Mouse (Mus musculus): Measurements from ENCODE around the gene Coro1c.

Gene Coro1c

DNA sequence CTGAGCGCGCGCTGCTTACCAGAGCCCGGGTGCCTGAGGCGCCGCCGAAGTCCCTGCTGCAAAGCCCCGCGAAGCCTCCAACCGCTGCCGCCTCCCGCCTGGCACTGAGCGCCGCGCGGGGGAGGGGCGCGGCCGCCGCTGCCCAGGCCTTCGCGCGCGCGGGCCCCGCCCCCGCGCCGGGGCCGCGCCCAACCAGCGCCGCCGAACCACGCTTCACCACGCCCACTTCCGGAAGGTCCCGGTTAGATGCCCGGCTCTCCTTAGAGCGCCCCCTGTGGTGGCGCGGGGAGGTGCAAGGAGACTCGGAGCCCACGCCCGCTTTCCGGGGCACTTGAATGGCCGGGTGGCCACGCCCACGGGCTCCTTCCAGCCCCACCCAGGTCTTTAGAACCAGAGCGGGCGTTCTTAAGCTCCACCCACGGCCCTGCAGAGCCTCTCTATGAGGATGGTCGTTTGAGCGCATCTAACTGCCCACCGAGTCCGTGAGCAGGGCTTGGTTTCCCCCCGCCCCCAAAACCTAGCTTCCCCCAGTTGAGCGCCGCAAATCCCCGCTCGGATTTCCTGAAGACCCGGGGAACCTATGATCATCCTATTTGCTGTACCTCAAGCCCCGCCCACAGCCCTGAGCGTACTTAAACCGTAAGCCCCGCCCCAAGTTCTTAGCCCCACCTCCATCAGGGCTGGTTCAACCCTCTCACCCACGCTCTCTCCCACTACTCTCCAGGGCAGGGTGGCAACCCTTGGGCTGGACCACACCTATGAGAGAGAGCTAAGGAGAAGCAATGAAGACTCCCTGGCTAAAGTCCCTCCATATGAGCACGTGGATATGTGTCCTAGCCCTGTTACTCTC is at the start of gene Coro1c:
Gene Coro1c (minus strand): TSS at position 167 of the 850 bp plus-strand sequence.
- DNase-seq (ENCODE audit: low spot score): peak; percentile 98

DNA sequence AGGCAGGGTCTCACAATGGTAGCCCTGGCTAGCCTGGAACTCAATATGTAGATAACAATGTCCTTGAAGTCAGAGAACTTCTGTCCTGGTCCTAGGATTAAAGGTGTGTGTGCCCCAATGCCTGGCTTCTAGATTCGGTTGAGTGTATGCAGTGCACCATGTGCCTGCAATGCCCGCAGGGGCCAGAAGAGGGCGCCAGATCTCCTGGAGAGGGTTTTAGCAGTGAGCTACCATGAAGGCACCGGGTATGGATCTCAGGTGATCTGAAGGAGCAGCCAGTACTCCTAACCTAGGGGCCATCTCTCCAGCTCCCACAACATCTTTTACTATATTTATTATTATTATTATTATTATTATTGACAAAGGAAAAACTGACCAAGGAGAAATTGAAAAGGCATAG is 48.0 kb upstream of the Coro1c start:
- peak; percentile 90 for DNase-seq (ENCODE audit: low spot score)

DNA sequence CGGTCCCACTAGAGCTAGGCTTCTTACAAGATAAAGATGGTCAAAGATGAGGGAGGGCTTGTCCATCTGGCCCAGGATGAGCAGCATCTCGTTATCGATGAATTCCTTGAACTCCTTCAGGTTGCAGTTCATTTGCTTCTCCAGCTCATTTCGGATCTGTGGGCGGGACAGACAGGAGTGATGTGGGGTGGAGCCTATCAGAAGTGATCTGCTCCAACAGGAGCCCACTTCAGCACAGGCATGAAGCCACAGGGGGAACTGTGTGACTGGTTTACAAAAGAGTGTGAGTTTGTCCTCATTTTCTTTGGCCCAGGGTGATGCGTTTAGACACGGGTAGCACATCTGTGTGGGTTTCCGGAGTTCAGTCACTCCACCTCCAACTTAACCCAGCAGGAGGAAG is 47.1 kb upstream of the Coro1c start:
- no peak for DNase-seq (ENCODE audit: low spot score)

DNA sequence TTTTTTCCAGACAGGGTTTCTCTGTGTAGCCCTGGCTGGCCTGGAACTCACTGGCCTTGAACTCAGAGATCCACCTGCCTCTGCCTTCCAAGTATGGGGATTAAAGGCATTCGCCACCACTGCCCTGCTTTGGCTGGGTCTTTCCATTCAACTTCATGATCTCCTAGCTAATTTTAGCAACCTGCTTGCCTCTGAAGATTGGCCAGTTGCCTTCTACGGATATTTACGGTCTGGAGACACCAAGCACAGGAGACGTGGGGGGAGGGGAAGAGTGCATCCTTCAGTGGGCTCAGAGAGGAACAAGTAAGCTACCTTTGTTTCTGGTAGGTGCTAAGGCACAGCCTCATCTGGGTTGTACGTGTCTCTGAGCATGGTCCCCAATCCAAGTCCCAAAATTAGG is 46.7 kb upstream of the Coro1c start:
- DNase-seq (ENCODE audit: low spot score): no peak

DNA sequence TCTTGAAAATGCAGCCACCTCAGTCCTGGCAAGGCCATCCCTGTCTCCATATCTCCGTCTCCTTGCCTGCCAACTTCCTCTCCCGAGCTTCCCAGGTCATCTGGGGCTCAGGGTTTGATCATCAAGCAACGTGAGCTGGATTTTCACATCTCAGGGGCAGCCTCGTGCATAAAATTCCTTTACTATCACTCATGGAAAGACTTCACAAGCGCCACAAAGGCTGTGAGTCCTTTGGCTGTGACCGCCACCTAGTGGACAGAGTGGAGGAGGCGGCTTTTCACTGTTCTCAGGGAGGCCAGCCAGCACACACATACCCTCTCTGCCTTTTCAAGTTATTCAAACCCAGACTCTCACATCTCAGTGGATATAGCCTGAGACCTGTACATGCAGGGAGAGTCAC is 45.9 kb upstream of the Coro1c start:
- peak; percentile 78 for DNase-seq (ENCODE audit: low spot score)

DNA sequence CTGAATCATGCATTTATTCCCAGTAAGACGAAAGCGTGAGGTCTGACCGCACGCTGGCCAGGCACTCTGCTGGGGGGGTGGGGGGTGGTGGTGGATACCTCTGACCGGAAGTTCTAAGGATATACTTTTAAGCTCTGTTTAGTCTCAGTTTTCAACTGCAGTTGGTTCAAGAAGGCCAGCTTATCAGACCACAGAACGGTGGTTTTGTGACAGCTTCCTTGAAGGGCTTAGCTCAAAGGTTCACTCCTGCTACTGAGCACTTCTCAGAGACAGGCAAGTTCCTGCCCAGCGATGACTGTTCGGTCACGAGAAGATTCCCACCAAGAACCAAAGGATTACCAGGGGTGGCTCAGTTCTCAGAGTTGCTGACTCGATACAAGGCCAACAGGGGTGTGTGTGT is 44.0 kb upstream of the Coro1c start:
- no peak for DNase-seq (ENCODE audit: low spot score)

DNA sequence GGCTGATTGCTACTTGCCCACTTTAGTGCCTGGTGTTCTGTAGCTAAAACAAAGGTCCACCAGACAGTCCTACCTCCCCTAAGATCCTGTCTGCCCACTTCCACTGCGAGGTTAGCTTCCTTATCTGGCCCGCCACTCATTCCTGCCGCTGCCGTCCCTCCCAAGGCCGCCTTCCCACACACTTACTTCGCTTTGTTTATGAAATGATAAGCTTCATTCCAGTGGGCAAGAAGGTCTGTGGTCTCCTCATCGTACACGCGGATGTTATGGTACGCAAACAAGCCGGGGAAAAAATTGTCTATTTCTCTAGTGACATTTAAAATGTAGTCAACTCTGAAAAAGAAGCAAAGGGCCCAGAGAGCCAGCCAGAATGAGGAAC is 43.1 kb upstream of the Coro1c start:
- no peak for DNase-seq (ENCODE audit: low spot score)

DNA sequence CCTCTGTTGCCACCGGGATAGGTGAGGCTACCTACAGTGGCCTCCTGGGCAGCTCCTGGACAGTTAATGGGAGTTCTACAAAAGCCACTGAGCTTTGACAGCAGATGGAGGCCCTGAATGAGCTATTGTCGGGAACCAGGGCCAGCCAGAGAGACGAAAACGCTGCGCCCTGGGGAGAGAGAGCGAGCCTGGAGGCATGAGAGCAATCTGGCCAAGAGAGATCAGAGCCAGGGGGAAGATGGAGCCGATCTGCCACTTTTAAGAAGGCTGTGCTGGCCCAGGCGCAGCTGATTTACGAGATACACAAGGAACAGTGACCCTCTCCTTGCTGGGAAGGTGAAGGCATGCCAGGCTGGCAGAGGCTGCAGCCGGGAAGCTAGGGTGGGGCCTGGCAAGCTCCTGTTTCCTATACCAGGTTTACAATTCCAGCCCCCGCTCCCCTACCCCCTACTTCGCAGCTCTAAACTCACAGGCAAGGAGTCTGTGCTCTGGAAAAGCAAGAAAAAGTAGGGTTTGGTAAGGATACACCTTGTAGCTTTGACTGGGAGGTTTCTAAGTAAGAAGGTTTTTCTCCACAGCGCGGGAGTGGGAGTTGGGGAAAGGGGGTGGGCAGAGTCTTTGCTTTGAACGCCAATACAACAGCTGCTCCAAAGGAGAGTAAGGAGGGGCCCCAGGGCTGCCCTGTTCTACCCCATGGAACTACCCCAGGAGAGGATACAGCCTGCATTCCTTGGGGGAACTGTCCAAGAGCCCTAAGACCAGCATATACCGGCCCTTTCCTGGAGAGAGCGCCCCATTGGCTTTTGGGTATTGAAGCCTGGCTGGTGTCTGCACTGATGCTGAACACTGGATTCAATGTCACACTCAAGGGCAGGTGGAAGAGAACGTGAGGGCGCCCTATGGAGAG is 42.5 kb upstream of the Coro1c start:
- DNase-seq (ENCODE audit: low spot score): no peak

DNA sequence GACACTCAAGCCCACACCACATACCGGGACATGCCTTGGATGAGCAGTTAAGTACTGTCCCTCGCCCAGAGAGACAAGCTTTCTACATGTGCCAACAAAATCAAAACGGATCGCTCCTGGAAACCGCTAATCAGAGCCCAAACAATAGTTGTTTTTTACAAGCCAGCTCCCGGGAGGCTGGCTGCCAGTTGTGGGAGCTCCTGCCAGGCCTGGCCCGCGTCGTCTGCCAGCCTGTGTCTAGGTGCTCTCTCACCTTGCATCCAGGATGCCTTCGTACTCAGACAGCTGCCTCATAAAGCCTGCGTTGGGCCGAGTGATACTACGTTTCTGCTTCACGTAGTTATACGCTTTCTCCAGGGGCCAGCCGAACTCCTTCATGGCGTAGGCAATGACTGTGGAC is 41.6 kb upstream of the Coro1c start:
- DNase-seq (ENCODE audit: low spot score): no peak

DNA sequence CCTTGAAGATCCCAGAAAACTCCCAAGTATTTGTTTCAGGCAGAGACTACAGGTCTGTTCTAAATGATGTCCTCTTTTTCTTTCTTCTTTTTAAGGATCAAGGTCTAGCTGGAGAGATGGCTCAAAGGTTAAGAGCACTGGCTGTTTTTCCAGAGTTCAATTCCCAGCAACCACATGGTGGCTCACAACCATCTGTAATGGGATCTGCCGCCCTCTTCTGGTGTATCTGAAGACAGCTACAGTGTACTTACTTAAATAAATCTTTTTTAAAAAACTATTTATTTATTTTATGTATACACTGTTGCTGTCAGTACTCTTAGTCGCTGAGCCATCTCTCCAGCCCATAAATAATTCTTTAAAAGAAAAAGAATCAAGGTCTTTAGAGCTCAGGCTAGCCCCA is 38.7 kb upstream of the Coro1c start:
- no peak for DNase-seq (ENCODE audit: low spot score)

DNA sequence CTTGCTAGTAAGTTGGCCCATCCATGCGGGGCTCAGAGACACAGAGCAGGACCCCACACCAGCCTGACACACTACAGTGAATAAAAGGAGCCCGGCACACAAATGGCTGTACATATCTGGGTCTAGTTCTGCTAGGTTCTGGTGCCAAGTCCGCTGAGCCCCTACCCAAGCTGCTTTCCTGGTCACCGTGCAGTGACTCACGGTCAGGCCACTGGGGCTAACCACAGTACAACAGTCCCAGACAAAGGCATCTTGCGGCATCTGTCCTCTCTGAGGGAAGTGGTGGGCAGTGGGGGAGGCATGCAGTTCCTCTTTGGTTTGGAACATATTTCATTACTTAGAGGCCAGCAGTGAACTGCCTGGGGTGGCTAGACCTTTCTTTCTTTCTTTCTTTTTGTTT is 36.6 kb upstream of the Coro1c start:
- no peak for DNase-seq (ENCODE audit: low spot score)

DNA sequence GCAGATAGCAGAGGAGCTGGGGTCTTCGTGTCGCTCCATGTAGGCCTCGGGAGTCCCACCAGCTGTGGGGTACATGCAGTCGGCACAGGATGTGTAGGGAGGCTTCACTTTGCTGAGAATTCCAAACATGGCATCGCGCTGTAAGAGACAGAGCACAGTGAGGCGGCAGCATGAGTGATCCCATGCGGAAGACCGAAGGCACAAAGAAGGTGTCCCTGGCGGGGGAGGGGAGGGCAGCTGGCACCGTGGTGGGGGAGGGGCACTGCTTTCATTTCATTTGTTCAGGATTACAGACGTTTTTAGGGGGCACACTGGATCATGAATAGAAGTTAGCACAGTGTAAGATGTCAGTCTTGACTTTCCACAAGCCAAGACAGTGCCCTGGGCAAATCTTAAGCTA is 34.8 kb upstream of the Coro1c start:
- DNase-seq (ENCODE audit: low spot score): no peak

DNA sequence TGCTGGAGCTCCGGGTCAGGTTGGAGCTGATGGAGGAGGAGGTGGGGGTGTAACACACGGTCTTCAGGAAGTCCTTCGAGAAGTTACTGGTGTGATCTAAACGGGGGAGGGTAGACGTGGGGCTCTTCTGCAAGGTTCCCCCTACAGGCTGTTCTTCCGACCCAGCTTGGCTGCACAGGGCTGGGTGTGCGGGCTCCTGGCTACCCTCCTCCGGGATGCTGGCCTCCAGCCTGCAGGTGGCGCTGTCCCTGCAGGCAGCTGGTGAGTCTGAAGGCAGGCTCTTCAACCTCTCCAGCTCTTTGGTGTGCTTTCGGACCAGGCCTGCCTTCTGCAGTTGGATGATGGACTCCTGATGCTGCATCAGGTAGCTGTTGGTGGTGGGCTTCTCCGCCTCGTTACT is 34.0 kb upstream of the Coro1c start:
- DNase-seq (ENCODE audit: low spot score): no peak

DNA sequence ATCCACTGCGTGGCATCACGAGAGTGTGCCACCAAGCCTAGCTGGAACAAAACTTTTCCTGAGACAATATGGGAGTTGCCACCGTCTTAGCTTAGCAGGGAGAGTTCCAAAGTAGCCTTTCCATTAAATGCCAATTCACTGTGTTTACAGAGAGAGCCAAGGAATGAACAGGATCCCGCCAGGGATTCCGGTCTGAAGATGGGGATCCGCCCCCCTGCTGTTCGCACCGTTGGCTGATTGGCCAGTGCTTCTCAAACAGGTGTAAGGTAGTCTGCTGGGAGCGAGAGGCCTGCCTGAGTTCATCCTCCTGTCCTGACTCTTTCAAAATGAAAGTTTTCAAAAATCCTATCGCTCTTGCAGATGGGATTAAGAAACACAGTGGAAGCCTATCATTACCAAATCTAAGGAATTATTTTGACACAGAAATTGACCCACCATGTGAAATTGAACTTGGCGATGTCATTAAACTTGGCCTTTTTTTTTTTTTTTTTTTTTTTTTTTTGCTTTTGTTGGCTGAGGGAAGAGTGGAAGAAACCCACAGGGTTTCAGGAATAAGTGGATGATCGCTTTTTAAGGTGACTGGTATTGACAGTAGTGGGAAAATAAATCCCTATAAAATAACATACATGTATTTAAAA is 30.8 kb upstream of the Coro1c start:
- no peak for DNase-seq (ENCODE audit: low spot score)

DNA sequence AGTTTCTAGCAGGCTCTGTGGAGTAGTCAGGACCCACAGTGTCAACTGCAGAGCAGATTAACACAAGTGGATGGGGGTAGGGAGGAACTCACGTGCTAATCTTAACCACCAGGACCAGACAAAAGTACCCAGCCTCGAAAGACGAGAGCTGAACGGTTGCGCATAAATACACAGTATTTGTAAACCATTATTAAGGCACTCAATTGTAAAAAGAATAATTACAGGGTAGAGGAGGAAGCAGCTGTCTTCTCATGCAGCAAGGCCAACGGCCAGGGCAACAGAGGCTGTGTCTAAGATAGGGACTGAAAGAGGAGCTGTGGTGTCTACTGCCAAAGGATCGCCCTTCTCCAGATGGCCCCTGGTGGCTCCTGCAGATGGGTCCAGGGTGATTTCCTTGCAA is 29.1 kb upstream of the Coro1c start:
- no peak for DNase-seq (ENCODE audit: low spot score)

DNA sequence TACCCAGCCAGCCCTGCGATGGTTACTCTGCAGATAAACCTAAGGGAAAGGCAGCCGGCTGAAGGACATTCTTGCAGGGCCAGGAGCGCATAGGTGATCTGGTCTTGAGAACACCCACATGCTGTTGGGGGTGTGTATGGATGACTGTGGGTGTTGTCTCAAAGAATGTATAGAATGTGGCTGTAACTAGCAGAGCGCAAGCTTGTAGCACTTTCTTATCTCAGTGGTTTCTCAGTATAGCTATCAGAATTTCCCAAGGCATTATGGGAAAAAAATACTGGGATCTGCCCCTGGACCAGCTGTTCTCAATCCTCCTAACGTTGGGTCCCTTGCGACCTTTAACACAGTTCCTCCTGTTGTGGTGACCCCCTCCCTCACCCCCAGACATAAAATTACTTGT is 25.3 kb upstream of the Coro1c start:
- DNase-seq (ENCODE audit: low spot score): no peak

DNA sequence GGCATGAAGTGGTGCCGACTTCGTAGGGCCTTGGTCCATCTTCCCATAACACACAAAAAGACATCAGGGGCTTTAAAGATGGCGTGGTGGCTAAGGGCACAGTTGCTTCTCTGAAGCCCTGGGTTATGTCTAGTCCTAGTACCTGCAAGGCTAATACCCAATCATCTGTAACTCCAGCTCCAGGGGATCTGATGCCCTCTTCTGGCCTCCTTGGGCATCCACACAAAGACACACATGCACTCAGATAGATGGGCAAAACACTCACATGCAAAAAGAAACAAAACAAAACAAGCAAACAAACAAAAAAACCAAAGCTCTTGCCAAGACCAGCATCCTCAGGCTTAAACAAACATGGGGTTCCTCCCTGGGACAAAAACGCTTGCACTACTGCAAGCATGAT is 24.9 kb upstream of the Coro1c start:
- DNase-seq (ENCODE audit: low spot score): no peak

DNA sequence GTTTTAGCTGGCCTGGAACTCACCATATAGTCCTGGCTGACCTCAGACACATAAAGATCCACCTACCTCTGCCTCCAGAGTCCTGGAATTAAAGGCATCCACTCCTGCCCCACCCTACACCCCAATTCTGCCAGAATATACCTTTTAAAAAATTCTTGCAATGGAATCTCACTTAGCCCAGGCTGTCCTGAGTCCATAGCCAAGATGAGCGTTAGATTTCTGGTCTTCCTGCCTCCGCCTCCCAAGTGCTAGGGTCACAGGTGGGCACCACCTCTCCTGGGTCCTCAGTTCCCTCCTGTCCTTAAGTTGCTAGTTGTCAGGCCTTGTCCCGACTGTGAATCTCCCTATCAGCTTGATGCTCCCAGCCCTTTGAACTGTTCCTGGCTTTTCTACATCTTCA is 23.8 kb upstream of the Coro1c start:
- no peak for DNase-seq (ENCODE audit: low spot score)

DNA sequence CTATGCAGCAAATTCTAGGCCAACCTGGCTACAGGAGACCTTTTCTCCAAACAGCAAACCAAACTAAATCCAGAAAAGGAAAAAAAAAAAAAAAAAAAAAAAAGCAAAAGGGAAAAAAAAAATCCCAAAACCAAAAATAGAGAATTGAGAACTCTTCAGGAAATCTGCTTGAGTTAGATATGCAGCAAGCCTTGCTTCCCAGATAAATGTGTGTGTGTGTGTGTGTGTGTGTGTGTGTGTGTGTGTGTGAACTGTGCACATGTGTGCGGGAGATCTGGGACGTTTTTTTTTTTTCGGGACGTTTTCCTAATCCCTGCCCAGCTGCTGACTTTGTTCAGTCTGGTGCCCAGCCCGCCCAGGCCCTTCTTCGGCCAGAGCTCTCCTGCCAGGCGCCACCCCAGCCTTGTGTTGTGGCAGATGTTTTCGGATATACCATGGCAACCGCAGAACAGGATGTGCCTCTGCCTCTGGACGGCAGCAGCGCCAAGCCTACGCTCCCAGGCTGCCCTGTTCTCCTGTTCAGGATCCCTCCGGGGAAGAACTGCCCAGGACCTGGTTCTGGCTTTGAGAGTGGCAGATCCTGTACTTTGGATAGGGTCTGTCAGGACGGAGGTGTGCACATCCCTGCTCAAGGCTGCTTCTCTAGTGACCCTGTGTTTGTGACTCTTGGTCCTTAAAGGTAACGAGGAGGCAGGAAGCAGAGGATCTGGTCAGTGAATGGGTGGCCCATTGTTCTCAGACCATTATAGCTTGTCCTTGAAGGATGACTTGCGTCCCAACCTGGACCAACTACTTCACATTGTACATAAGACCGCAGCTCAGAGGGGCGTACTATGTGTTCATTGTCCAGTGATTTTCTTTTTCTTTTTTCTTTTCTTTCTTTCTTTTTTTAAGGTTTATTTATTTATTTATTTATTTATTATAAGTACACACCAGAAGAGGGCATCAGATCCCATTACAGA is 22.4 kb upstream of the Coro1c start:
- no peak for DNase-seq (ENCODE audit: low spot score)

DNA sequence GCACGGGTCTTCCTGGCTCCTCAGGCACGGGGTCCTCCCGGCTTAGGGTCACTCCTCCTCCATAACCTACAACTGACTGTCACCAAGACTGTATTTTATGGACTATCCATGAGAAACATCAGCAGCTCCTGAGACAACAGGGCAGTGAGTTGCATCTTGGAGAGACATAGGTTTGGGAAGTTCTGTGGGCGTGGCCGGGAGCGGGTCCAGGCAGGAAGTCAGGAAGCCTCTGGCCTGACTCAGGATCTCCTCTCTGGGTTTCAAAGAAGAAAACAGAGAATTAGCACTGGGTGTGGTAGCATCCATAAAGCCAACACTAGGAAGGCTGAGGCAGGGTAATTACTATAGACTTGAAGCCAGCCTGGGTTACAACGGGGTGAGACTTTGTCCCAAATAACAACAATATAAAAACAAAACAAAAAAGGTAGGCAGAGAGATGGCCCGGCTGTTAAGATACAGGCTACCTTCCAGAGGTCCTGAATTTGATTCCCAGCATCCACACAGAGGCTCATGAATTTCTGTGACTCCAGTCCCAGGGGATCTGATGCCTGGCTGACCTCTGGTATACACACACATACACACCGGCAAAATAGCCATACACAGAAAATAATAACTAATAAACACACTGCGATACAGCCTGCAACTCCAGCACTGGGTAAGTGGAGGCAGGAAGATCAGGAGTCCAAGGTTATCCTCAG is 21.5 kb upstream of the Coro1c start:
- no peak for DNase-seq (ENCODE audit: low spot score)

DNA sequence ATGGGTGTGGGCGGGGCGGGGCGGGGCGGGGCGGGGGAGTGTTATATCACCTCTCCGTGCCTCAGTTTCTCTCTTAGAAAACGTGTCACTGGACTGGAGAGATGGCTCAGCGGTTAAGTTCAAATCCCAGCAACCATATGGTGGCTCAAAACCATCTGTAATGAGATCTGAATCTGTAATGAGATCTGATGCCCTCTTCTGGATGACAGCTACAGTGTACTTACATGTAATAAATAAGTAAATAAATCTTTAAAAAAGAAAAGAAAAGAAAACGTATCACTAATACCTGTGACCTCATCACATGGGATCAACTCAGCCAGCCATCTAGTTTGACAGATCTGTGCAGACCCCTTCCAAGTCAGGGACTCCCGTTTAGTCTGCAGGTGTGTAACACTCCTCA is 21.0 kb upstream of the Coro1c start:
- no peak for DNase-seq (ENCODE audit: low spot score)

Data from c-Kit-positive CD71-positive TER-119-positive erythroid progenitor cells, embryonic 14.5 days (primary cell).